Mouse (Mus musculus) midbrain, postnatal 0 days (tissue): ENCODE measurements at regions not wholly inside any gene's neighbourhood (a gene's known extent, or its start where the extent isn't known, plus 50 kb on each side); places are given as distances from the start of the nearest gene placed in this dataset.

Experiments
- ATAC-seq: fragments of 200-750 bp; cut with Nextera tagmentation; 2 replicates; pipeline ENCODE4 v1.8.0; 2017; ENCODE audit warnings: moderate number of reproducible peaks, mild to moderate bottlenecking, moderate TSS enrichment, moderate library complexity; ENCODE audit not compliant: low FRiP score
- DNase-seq: peaks from one replicate; pipeline ENCODE4 v3.0.0-alpha.2; 2015; ENCODE audit warnings: low spot score
- H3K27ac ChIP-seq: fragments of 300-500 bp; sonication (generic); 2 replicates; pipeline ENCODE4 v1.5.1; 2014; ENCODE audit warnings: low read depth, mild to moderate bottlenecking, low read length, mixed read lengths
- H3K27me3 ChIP-seq: fragments of 300-500 bp; sonication (generic); 2 replicates; pipeline ENCODE4 v1.6.1; 2014; ENCODE audit warnings: low read length, control low read depth, mixed read lengths; ENCODE audit not compliant: insufficient read depth
- H3K36me3 ChIP-seq: fragments of 300-500 bp; sonication (generic); 2 replicates; pipeline ENCODE4 v1.6.1; 2014; ENCODE audit warnings: low read length, control low read depth, mixed read lengths; ENCODE audit not compliant: insufficient read depth
- H3K4me1 ChIP-seq: fragments of 300-500 bp; sonication (generic); 2 replicates; pipeline ENCODE4 v1.6.1; 2014; ENCODE audit warnings: mild to moderate bottlenecking, control low read depth, antibody characterized with exemption, low read length, mixed read lengths; ENCODE audit not compliant: insufficient read depth
- H3K4me2 ChIP-seq: fragments of 300-500 bp; sonication (generic); 2 replicates; pipeline ENCODE4 v1.6.1; 2014; ENCODE audit warnings: low read depth, mild to moderate bottlenecking, low read length, mixed read lengths; ENCODE audit not compliant: poor library complexity, severe bottlenecking
- H3K4me3 ChIP-seq: fragments of 300-500 bp; sonication (generic); 2 replicates; pipeline ENCODE4 v1.5.1; 2014; ENCODE audit warnings: low read depth, mild to moderate bottlenecking, low read length, moderate library complexity
- H3K9ac ChIP-seq: fragments of 300-500 bp; sonication (generic); replicated peaks from 2 replicates; pipeline ENCODE4 v1.6.1; 2014; ENCODE audit warnings: mild to moderate bottlenecking, low read length, moderate library complexity, mixed read lengths; ENCODE audit not compliant: poor library complexity, severe bottlenecking
- H3K9me3 ChIP-seq: fragments of 300-500 bp; sonication (generic); 2 replicates; pipeline ENCODE4 v1.6.1; 2016; ENCODE audit warnings: low read length, control low read depth
- CTCF ChIP-seq: IDR thresholded peaks from 2 replicates; pipeline ENCODE4 v1.5.1; 2016; ENCODE audit warnings: antibody characterized with exemption, mild to moderate bottlenecking
- WGBS: fragments of 180-500 bp; shearing (Covaris S2); extraction: QIAGEN DNeasy Blood & Tissue Kit; methylation state at CpG from one replicate; pipeline ENCODE4 v1.1.7; 2014; 5-methylcytosine and 5-hydroxymethylcytosine counted together

- H3K9me3 ChIP-seq: no peaks in the 10 kb centered on the region
- no peak for ATAC-seq
- H3K4me1 ChIP-seq: no peaks in the 10 kb centered on the region
- WGBS: 94% methylated on average over 2 of the region's 2 CpGs
- no peak overlapping the region for H3K4me3 ChIP-seq
- H3K27ac ChIP-seq: no peak overlapping the region
- no peak for DNase-seq
- H3K9ac ChIP-seq: no peak overlapping the region
- H3K4me2 ChIP-seq: no peak overlapping the region
- H3K27me3 ChIP-seq: no peaks in the 10 kb centered on the region
- no peak for TF ChIP-seq CTCF
- no peaks in the 10 kb centered on the region for H3K36me3 ChIP-seq
Measured at GRCm38 (mm10) chr9:4910543-4910942, 114.5 kb upstream of the Gria4 start.

GRCm38 (mm10) chr9:4885479-4885878 lies 89.4 kb upstream of the Gria4 start:
- no peak overlapping the region for H3K27ac ChIP-seq
- H3K27me3 ChIP-seq: no peaks in the 10 kb centered on the region
- no peaks in the 10 kb centered on the region for H3K36me3 ChIP-seq
- H3K4me1 ChIP-seq: no peaks in the 10 kb centered on the region
- H3K4me2 ChIP-seq: no peak overlapping the region
- no peak for ATAC-seq
- 98% methylated on average over 1 of the region's 1 CpGs for WGBS
- no peak for TF ChIP-seq CTCF
- no peak for DNase-seq
- H3K4me3 ChIP-seq: no peak overlapping the region
- no peak overlapping the region for H3K9ac ChIP-seq
- H3K9me3 ChIP-seq: no peaks in the 10 kb centered on the region
